Comparison of ENCODE assay signal across 18 mouse cellular contexts in the genomic region with DNA sequence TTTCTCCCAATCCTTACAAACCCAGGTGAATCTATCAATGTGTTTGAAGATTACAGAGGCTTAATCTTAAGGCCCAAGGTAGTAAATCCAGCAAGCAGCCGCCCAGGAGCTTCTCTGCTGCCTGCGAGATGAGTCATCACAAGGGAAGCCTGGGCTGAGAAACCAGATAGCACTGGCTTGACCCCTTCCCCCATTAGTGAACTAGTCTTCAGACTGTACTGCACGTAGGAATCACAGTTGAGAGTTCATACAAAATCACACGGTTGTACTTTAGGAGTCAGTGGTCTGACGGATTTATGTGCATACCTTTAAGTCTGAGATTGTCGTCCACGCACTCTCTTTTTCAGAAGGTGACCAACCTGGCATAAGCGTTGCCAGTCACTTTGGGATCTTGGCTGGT. TPM values are rescaled to one million over a fixed set of nuclear protein-coding genes. Genes with fewer than 3 reads are reported as not detected.
DNase-seq lines count a peak whose midpoint lies in the region; ATAC-seq and TF ChIP-seq lines count a peak whose summit lies in the region.
"Had no signal": no experiment of that assay in that cellular context is flagged by ENCODE, and none has a peak within 500 bp of the region (broad histone marks: within the 10 kb centered on the region; RNA-seq: fewer than 3 reads in every experiment).

No protein-coding gene starts in this region.

- peak; percentile 65; the same call in 1 of the 2 replicates for ATAC-seq in kidney, postnatal 0 days (replicated peaks; ENCODE audit: low FRiP score, low read depth)
- ATAC-seq in intestine, embryonic 16.5 days: peak; percentile 91
- ATAC-seq in granulocyte monocyte progenitor cell, adult 5-6 weeks (replicated peaks; ENCODE audit: poor library complexity, severe bottlenecking): no peak
- ATAC-seq in stomach, postnatal 0 days (ENCODE audit: low FRiP score, low TSS enrichment): no peak
- ATAC-seq: CD4-positive, CD25-positive, alpha-beta regulatory T cell, adult 4 months had no signal

- H3K27me3 ChIP-seq in heart, embryonic 10.5 days (ENCODE audit: insufficient read depth, poor library complexity, severe bottlenecking): no peaks in the 10 kb centered on the region
- no peaks in the 10 kb centered on the region for H3K27me3 ChIP-seq in kidney, postnatal 0 days (ENCODE audit: insufficient read depth, low read length)
- no peaks in the 10 kb centered on the region for H3K27me3 ChIP-seq in kidney, adult 2 months (replicated peaks; ENCODE audit: control insufficient read depth, insufficient read depth, low read length)
- H3K27me3 ChIP-seq in MEL (ENCODE audit: control insufficient read depth in 1 of 2, insufficient read depth in 2 of 2, low read length in 2 of 2): peaks cover 0 to 3% of the 10 kb centered on the region in 2 experiments; a peak in 2 of 4 replicates
- no peaks in the 10 kb centered on the region for H3K27me3 ChIP-seq in intestine, embryonic 16.5 days (replicated peaks; ENCODE audit: control insufficient read depth, insufficient read depth, low read length)
- no peaks in the 10 kb centered on the region for H3K27me3 ChIP-seq in stomach, postnatal 0 days (ENCODE audit: control insufficient read depth, insufficient read depth, low read length)

- no peak for TF ChIP-seq EP300 in MEL (IDR thresholded peaks at IDR 0.05; ENCODE audit: low read depth in 1 of 2, low read length in 2 of 2)
- TF ChIP-seq EP300 in stomach, postnatal 0 days (optimal IDR thresholded peaks at IDR 0.05): no peak

- H3K4me2 ChIP-seq in kidney, postnatal 0 days (ENCODE audit: low read length): no peak overlapping the region
- H3K4me2 ChIP-seq in intestine, embryonic 16.5 days (ENCODE audit: low read depth, low read length): no peak overlapping the region
- no peak overlapping the region for H3K4me2 ChIP-seq in stomach, postnatal 0 days (replicated peaks; ENCODE audit: low read depth)
- H3K4me2 ChIP-seq: forebrain, embryonic 12.5 days had no signal

- peak; percentile 80 for DNase-seq in heart, embryonic 10.5 days (ENCODE audit: low spot score)
- no peak for DNase-seq in heart, postnatal 14 days
- DNase-seq in kidney, postnatal 0 days (ENCODE audit: low spot score): peak; percentile 27
- no peak for DNase-seq in kidney, adult 2 months
- peak; percentile 38 for DNase-seq in MEL (ENCODE audit: low read depth, low spot score)
- no peak for DNase-seq in stomach, postnatal 0 days (ENCODE audit: low spot score)
- DNase-seq: cerebellum, adult 11 months; gastrocnemius, postnatal 14 days; kidney, adult 8-10 months; layer of hippocampus, postnatal 36 days; spleen, adult 18-20 months; thymus, adult 18-20 months had no signal

- no peaks in the 10 kb centered on the region for H3K36me3 ChIP-seq in heart, embryonic 10.5 days
- H3K36me3 ChIP-seq in kidney, postnatal 0 days (ENCODE audit: insufficient read depth, low read length): no peaks in the 10 kb centered on the region
- H3K36me3 ChIP-seq in kidney, adult 2 months (ENCODE audit: control insufficient read depth, insufficient read depth, low read length): no peaks in the 10 kb centered on the region
- no peaks in the 10 kb centered on the region for H3K36me3 ChIP-seq in MEL (ENCODE audit: control insufficient read depth in 1 of 2, insufficient read depth in 2 of 2, low read length in 2 of 2)
- no peaks in the 10 kb centered on the region for H3K36me3 ChIP-seq in intestine, embryonic 16.5 days (ENCODE audit: control insufficient read depth, insufficient read depth, low read length)
- H3K36me3 ChIP-seq in stomach, postnatal 0 days (ENCODE audit: control insufficient read depth, insufficient read depth, low read length): no peaks in the 10 kb centered on the region
- H3K36me3 ChIP-seq: forebrain, embryonic 12.5 days had no signal

- no peak for TF ChIP-seq RAD21 in MEL (IDR thresholded peaks at IDR 0.05; ENCODE audit: low read depth, low read length)

- no peak overlapping the region for H3K4me3 ChIP-seq in heart, embryonic 10.5 days
- H3K4me3 ChIP-seq in kidney, postnatal 0 days (replicated peaks; ENCODE audit: low read depth, low read length): no peak overlapping the region
- no peak overlapping the region for H3K4me3 ChIP-seq in kidney, adult 2 months (ENCODE audit: insufficient read depth, low read depth, low read length)
- no peak overlapping the region for H3K4me3 ChIP-seq in MEL (ENCODE audit: control insufficient read depth in 1 of 2, insufficient read depth in 1 of 2, low read depth in 2 of 2, low read length in 2 of 2)
- no peak overlapping the region for H3K4me3 ChIP-seq in intestine, embryonic 16.5 days (ENCODE audit: low read length)
- no peak overlapping the region for H3K4me3 ChIP-seq in stomach, postnatal 0 days (ENCODE audit: low read depth, low read length)
- H3K4me3 ChIP-seq: forebrain, embryonic 12.5 days; myocyte had no signal

- peaks cover 36% of the 10 kb centered on the region for H3K4me1 ChIP-seq in heart, embryonic 10.5 days
- no peaks in the 10 kb centered on the region for H3K4me1 ChIP-seq in kidney, postnatal 0 days (replicated peaks; ENCODE audit: insufficient read depth, low read length)
- H3K4me1 ChIP-seq in kidney, adult 2 months (ENCODE audit: control insufficient read depth, insufficient read depth, low read length): no peaks in the 10 kb centered on the region
- H3K4me1 ChIP-seq in MEL (ENCODE audit: control insufficient read depth in 1 of 2, insufficient read depth in 2 of 2, low read length in 2 of 2): peaks cover 0 to 4% of the 10 kb centered on the region in 2 experiments; a peak in 1 of 4 replicates
- no peaks in the 10 kb centered on the region for H3K4me1 ChIP-seq in intestine, embryonic 16.5 days (ENCODE audit: control insufficient read depth, insufficient read depth, low read length)
- no peaks in the 10 kb centered on the region for H3K4me1 ChIP-seq in stomach, postnatal 0 days (replicated peaks; ENCODE audit: control insufficient read depth, insufficient read depth)

- H3K9me3 ChIP-seq in heart, embryonic 10.5 days: no peaks in the 10 kb centered on the region
- no peaks in the 10 kb centered on the region for H3K9me3 ChIP-seq in kidney, postnatal 0 days (replicated peaks; ENCODE audit: low read length)
- no peaks in the 10 kb centered on the region for H3K9me3 ChIP-seq in MEL (replicated peaks; ENCODE audit: insufficient read depth, low read length)
- H3K9me3 ChIP-seq in intestine, embryonic 16.5 days (ENCODE audit: control insufficient read depth, low read length): no peaks in the 10 kb centered on the region
- H3K9me3 ChIP-seq in stomach, postnatal 0 days (ENCODE audit: control insufficient read depth, low read length): no peaks in the 10 kb centered on the region
- H3K9me3 ChIP-seq: forebrain, embryonic 12.5 days had no signal

- H3K27ac ChIP-seq in heart, embryonic 10.5 days: peak overlapping the region; percentile 79
- no peak overlapping the region for H3K27ac ChIP-seq in kidney, postnatal 0 days
- H3K27ac ChIP-seq in kidney, adult 2 months (ENCODE audit: insufficient read depth, low read depth, low read length): no peak overlapping the region
- no peak overlapping the region for H3K27ac ChIP-seq in MEL (ENCODE audit: control insufficient read depth, low read depth, low read length)
- H3K27ac ChIP-seq in intestine, embryonic 16.5 days (ENCODE audit: low read length): no peak overlapping the region
- H3K27ac ChIP-seq in stomach, postnatal 0 days (replicated peaks): no peak overlapping the region
- H3K27ac ChIP-seq: forebrain, embryonic 12.5 days; liver, embryonic 14.5 days had no signal

- no peak for TF ChIP-seq CTCF in kidney, postnatal 0 days (IDR thresholded peaks at IDR 0.05; ENCODE audit: low read depth)
- no peak for TF ChIP-seq CTCF in kidney, adult 2 months (conservative IDR thresholded peaks at IDR 0.05; ENCODE audit: insufficient read depth, insufficient read length, low read depth, low read length)
- TF ChIP-seq CTCF in MEL (IDR thresholded peaks at IDR 0.05 in 2 of 3, conservative IDR thresholded peaks at IDR 0.05 in 1 of 3; ENCODE audit: control insufficient read depth in 1 of 3, insufficient read depth in 1 of 3, low read depth in 2 of 3, low read length in 3 of 3, poor library complexity in 1 of 3, severe bottlenecking in 1 of 3): no peak
- TF ChIP-seq CTCF in stomach, postnatal 0 days (IDR thresholded peaks at IDR 0.05; ENCODE audit: low read depth): no peak

- H3K9ac ChIP-seq in kidney, postnatal 0 days (ENCODE audit: low read depth, low read length): no peak overlapping the region
- no peak overlapping the region for H3K9ac ChIP-seq in MEL (ENCODE audit: control insufficient read depth, low read depth, low read length, poor library complexity, severe bottlenecking)
- no peak overlapping the region for H3K9ac ChIP-seq in intestine, embryonic 16.5 days (ENCODE audit: low read depth, low read length)
- H3K9ac ChIP-seq in stomach, postnatal 0 days (ENCODE audit: low read length): no peak overlapping the region
- H3K9ac ChIP-seq: forebrain, embryonic 12.5 days; liver, embryonic 14.5 days had no signal

- 42% methylated on average over 8 of the region's 8 CpGs for WGBS in heart, embryonic 10.5 days
- 42% methylated on average over 8 of the region's 8 CpGs for WGBS in kidney, postnatal 0 days
- 53% methylated on average over 8 of the region's 8 CpGs for WGBS in kidney, adult 2 months
- WGBS in intestine, embryonic 16.5 days: 49% methylated on average over 8 of the region's 8 CpGs
- 57% methylated on average over 8 of the region's 8 CpGs for WGBS in stomach, postnatal 0 days

- no peaks in the 10 kb centered on the region for H3K79me2 ChIP-seq in MEL (ENCODE audit: control insufficient read depth, insufficient read depth, low read length, poor library complexity)

- no peak for TF ChIP-seq POLR2A in kidney, adult 2 months (IDR thresholded peaks at IDR 0.05; ENCODE audit: low read depth, low read length)
- TF ChIP-seq POLR2A in MEL (IDR thresholded peaks at IDR 0.05; ENCODE audit: control insufficient read depth in 1 of 2, insufficient read depth in 1 of 2, low read depth in 1 of 2, low read length in 2 of 2, poor library complexity in 1 of 2): no peak

- intact Hi-C loops in heart, postnatal 14 days (cut with DNase I): no loop called here

RNA-seq across cellular contexts. Expression of a gene that starts 13.8 kb away (rescaled TPM):
- 52.9 and 58.3 TPM in 2 replicates for polyA plus RNA-seq in heart, embryonic 10.5 days (2016; fragmentation: Nextera tagmentation; extraction: Ambion mirVana)
- 10 to 100 TPM; 27.8 to 29.0 TPM for total RNA-seq in heart, postnatal 14 days (2021)
- polyA plus RNA-seq in kidney, postnatal 0 days (2015; fragmentation: Nextera tagmentation; extraction: Ambion mirVana): 42.7 and 50.6 TPM in 2 replicates
- polyA plus RNA-seq in kidney, adult 2 months (2012; rRNA removed): 7.0 and 8.0 TPM in 2 replicates
- total RNA-seq in MEL (2012; rRNA removed): not detected in 2 replicates
- polyA plus RNA-seq in MEL (2012; ENCODE audit: insufficient read depth in 1 of 2, insufficient read length in 2 of 2, low read depth in 1 of 2, low replicate concordance in 2 of 2, missing spikeins in 1 of 2): not detected
- 38.8 and 40.6 TPM in 2 replicates for polyA plus RNA-seq in intestine, embryonic 16.5 days (2015; fragmentation: Nextera tagmentation; extraction: Ambion mirVana)
- not detected in 2 replicates for total RNA-seq in granulocyte monocyte progenitor cell, adult 5-6 weeks (2014; fragmentation: Nextera tagmentation)
- total RNA-seq in granulocyte monocyte progenitor cell, adult 5-6 weeks (2017): 1.0 and 2.3 TPM in 2 replicates
- polyA plus RNA-seq in stomach, postnatal 0 days (2015; fragmentation: Nextera tagmentation; extraction: Ambion mirVana): 45.8 and 50.4 TPM in 2 replicates

RNA-seq across cellular contexts. Expression of a gene that starts 13.9 kb away (rescaled TPM):
- polyA plus RNA-seq in heart, embryonic 10.5 days (2016; fragmentation: Nextera tagmentation; extraction: Ambion mirVana): 5.9 and 16.6 TPM in 2 replicates
- total RNA-seq in heart, postnatal 14 days (2021): 1 to 10 TPM; 1.4 to 1.5 TPM
- 1.1 and 1.2 TPM in 2 replicates for polyA plus RNA-seq in kidney, postnatal 0 days (2015; fragmentation: Nextera tagmentation; extraction: Ambion mirVana)
- polyA plus RNA-seq in kidney, adult 2 months (2012; rRNA removed): 0.27 and 0.77 TPM in 2 replicates
- not detected in 2 replicates for total RNA-seq in MEL (2012; rRNA removed)
- not detected for polyA plus RNA-seq in MEL (2012; ENCODE audit: insufficient read depth in 1 of 2, insufficient read length in 2 of 2, low read depth in 1 of 2, low replicate concordance in 2 of 2, missing spikeins in 1 of 2)
- 1.6 and 1.7 TPM in 2 replicates for polyA plus RNA-seq in intestine, embryonic 16.5 days (2015; fragmentation: Nextera tagmentation; extraction: Ambion mirVana)
- total RNA-seq in granulocyte monocyte progenitor cell, adult 5-6 weeks (2014; fragmentation: Nextera tagmentation): not detected in 2 replicates
- 0.04 and 0.15 TPM in 2 replicates for total RNA-seq in granulocyte monocyte progenitor cell, adult 5-6 weeks (2017)
- polyA plus RNA-seq in stomach, postnatal 0 days (2015; fragmentation: Nextera tagmentation; extraction: Ambion mirVana): 0.55 and 0.70 TPM in 2 replicates
- polyA plus RNA-seq: CD4-positive, CD25-positive, alpha-beta regulatory T cell, adult 4 months had no signal

Comparison
In these comparisons a context has a peak if more than half of its experiments do, and no peak if none do; other contexts are left out.
1. DNase-seq: peak in heart, embryonic 10.5 days (single experiment), kidney, postnatal 0 days (single experiment) and MEL (single experiment); none in heart, postnatal 14 days (0 of 2), kidney, adult 2 months (single experiment) and stomach, postnatal 0 days (single experiment).
2. ATAC-seq: peak in kidney, postnatal 0 days (single experiment) and intestine, embryonic 16.5 days (single experiment); none in granulocyte monocyte progenitor cell, adult 5-6 weeks (single experiment) and stomach, postnatal 0 days (single experiment).